Mouse (Mus musculus) ES-Bruce4 (cell line): ENCODE measurements at regions not wholly inside any gene's neighbourhood (a gene's known extent, or its start where the extent isn't known, plus 50 kb on each side); places are given as distances from the start of the nearest gene placed in this dataset.

Source experiments
- H3K27ac ChIP-seq: 2 replicates; pipeline ENCODE4 v1.5.1; 2012; ENCODE audit warnings: low read length, inconsistent platforms; ENCODE audit not compliant: insufficient read depth
- H3K27me3 ChIP-seq: 2 replicates; pipeline ENCODE4 v1.6.1; 2012; ENCODE audit warnings: mild to moderate bottlenecking, low read length, inconsistent platforms; ENCODE audit not compliant: control insufficient read depth, poor library complexity, insufficient read depth, severe bottlenecking
- H3K36me3 ChIP-seq: 2 replicates; pipeline ENCODE4 v1.6.1; 2012; ENCODE audit warnings: inconsistent platforms, mild to moderate bottlenecking, low read length, moderate library complexity; ENCODE audit not compliant: control insufficient read depth, poor library complexity, insufficient read depth, severe bottlenecking
- H3K4me1 ChIP-seq: one replicate; pipeline ENCODE4 v1.8.1; 2011; ENCODE audit warnings: low read length; ENCODE audit not compliant: control insufficient read depth, insufficient read depth
- H3K4me3 ChIP-seq: 2 replicates; pipeline ENCODE4 v1.5.1; 2011; ENCODE audit warnings: low read depth, mild to moderate bottlenecking, low read length
- H3K9ac ChIP-seq: 2 replicates; pipeline ENCODE4 v1.6.1; 2012; ENCODE audit warnings: low read depth, mild to moderate bottlenecking, inconsistent platforms; ENCODE audit not compliant: poor library complexity, severe bottlenecking
- H3K9me3 ChIP-seq: replicated peaks from 2 replicates; pipeline ENCODE4 v1.6.1; 2012; ENCODE audit warnings: mild to moderate bottlenecking, low read length, inconsistent platforms; ENCODE audit not compliant: control insufficient read depth, poor library complexity, insufficient read depth, severe bottlenecking
- CTCF ChIP-seq: IDR thresholded peaks from one replicate; pipeline ENCODE4 v1.8.1; 2011; ENCODE audit warnings: low read depth, low read length
- EP300 ChIP-seq: IDR thresholded peaks from 2 replicates; pipeline ENCODE4 v1.6.1; 2011; ENCODE audit warnings: low read depth, low read length; ENCODE audit not compliant: insufficient read depth
- POLR2A ChIP-seq: IDR thresholded peaks from one replicate; pipeline ENCODE4 v1.8.1; 2011; ENCODE audit warnings: low read length; ENCODE audit not compliant: insufficient read depth

DNA sequence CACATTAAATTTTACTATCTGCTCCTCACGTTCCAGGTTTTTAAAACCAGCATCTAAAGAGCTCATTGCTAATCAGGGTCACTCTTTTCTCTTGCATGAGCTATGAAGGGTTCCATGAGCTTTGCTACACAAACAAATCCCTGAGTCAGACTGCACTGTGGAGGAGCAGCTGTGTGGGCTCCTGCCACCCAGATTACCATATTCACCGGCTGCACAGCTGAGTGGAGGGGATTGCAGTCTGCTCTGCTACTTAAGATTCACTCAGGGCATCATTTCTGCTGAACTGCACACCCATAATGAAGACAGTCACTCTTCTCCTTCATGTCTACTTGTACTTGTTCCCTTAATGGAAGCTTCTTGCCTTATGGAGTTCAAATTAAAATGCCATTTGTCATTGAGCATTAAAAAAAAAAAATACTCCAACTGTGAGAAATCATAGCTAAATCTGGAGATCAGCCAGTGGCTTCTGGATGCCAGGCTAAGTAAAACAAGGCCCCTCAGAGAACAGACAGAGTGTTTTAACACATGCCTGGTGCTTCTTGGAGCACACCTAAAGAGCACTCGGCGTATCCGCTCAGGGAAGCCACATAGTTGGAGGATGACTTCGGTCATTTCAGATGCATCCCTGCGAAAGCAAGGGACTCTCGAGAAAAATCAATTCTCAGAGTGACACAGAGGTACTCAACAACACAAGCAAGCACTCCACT is 422.9 kb downstream of the Galc start:
- no peaks in the 10 kb centered on the region for H3K4me1 ChIP-seq
- H3K9ac ChIP-seq: no peak overlapping the region
- H3K4me3 ChIP-seq: no peak overlapping the region
- H3K36me3 ChIP-seq: no peaks in the 10 kb centered on the region
- H3K27ac ChIP-seq: no peak overlapping the region
- H3K27me3 ChIP-seq: no peaks in the 10 kb centered on the region
- TF ChIP-seq EP300: no peak
- no peak for TF ChIP-seq POLR2A
- no peak for TF ChIP-seq CTCF
- H3K9me3 ChIP-seq: no peaks in the 10 kb centered on the region

DNA sequence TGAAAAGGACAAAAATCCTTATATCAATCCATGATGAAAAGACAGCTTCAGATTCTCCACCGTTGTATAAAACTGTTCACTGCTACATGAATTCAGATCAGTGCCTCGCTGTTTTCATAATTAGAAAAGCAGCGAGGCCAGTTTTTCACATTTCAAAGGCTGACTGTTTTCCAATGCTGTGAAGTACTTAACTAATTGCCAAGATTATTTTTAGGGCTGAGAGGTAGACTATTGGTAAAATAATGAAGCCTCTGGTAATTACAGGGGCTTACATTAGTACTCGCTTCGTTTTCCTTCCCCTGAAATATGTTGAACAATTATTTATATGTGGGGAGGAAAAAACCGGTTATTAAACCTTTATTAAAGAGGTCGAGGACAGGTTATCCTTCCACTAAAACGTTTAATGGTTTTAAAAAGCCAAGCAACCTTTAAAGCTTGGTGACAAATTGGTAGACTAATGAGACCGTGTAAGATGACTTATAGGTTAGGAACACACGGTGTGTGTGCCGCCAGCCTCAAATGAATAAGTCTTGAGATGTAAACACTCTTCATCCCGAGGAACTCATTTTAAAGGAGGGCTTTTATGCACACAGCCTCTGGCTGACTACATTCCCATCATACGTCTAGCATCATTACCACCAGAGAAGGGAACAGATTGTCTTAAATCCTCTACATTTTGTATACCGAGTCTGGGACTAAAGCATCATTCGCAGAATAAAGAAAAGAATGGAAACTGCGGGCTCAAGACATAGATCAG is 465.7 kb downstream of the Galc start:
- H3K36me3 ChIP-seq: no peaks in the 10 kb centered on the region
- no peaks in the 10 kb centered on the region for H3K4me1 ChIP-seq
- no peaks in the 10 kb centered on the region for H3K9me3 ChIP-seq
- TF ChIP-seq POLR2A (no peak), EP300 (no peak)
- H3K27ac ChIP-seq: no peak overlapping the region
- no peak overlapping the region for H3K4me3 ChIP-seq
- no peaks in the 10 kb centered on the region for H3K27me3 ChIP-seq
- no peak overlapping the region for H3K9ac ChIP-seq

DNA sequence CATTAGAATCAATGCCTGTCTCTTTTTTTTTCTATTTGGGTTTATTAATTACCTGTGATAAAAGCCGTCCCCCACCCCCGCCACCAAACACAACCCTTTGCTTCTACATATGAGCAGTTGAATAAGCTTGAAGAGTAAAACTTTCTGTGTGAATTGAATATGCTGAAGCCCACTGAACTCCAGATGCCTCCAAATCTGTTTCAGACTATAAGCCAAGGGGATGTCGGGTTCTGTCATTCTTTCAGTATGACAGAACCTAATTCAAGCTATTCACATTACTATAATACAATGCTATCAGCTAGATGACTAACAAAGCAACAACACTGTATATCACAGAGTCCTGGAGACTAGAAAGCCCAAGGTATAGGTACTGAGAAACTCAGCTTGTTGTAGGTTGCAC is 475.8 kb downstream of the Galc start:
- Histone ChIP-seq H3K27me3 (no peaks in the 10 kb centered on the region), H3K4me1 (no peaks in the 10 kb centered on the region), H3K9ac (no peak overlapping the region), H3K9me3 (no peaks in the 10 kb centered on the region), H3K27ac (no peak overlapping the region), H3K4me3 (no peak overlapping the region), H3K36me3 (no peaks in the 10 kb centered on the region)
- no peak for TF ChIP-seq POLR2A
- TF ChIP-seq EP300: no peak
- TF ChIP-seq CTCF: no peak

DNA sequence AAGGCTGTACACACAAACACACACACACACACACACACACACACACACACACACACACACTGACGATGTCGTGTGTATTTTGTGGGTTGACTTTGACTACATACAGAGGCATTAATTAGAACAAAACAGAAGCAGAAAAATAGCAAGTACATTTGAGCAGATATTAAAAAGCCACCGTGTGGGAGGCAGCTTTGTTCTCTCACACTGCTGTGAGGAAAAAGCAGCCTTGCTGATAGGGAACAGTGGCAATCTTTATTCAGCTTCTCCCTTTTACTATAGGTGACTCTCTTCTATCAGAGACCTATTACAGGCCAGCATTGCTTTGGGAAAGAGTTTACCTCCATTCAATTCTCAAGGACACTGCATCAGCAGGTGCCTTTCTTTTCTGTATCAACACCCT is 500.1 kb downstream of the Galc start:
- TF ChIP-seq POLR2A (no peak), EP300 (no peak), CTCF (no peak)
- Histone ChIP-seq H3K4me1 (no peaks in the 10 kb centered on the region), H3K27me3 (no peaks in the 10 kb centered on the region), H3K27ac (no peak overlapping the region), H3K36me3 (no peaks in the 10 kb centered on the region), H3K4me3 (no peak overlapping the region), H3K9ac (no peak overlapping the region), H3K9me3 (no peaks in the 10 kb centered on the region)

DNA sequence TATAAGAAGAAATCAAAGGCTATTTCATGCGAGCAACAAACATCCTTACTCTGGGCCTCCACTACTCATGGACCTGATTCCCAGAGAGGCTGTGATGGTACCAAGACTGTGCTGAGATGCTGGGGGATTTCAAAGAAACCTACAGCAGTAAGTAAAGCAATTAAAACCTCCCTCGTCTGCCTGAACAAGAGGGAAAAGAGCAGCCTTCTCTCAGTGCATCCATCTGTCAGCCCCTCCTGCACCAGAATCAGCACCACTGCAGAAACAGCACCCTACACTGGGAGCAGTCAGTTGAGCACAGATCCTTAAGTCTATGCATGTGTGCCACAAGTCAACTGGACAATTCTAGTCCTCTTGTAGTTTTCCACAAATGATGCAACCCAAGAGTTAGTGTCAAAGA is 500.6 kb downstream of the Galc start:
- Histone ChIP-seq H3K36me3 (no peaks in the 10 kb centered on the region), H3K4me3 (no peak overlapping the region), H3K27me3 (no peaks in the 10 kb centered on the region), H3K9ac (no peak overlapping the region), H3K27ac (no peak overlapping the region), H3K9me3 (no peaks in the 10 kb centered on the region), H3K4me1 (no peaks in the 10 kb centered on the region)
- TF ChIP-seq POLR2A (no peak), EP300 (no peak), CTCF (no peak)

DNA sequence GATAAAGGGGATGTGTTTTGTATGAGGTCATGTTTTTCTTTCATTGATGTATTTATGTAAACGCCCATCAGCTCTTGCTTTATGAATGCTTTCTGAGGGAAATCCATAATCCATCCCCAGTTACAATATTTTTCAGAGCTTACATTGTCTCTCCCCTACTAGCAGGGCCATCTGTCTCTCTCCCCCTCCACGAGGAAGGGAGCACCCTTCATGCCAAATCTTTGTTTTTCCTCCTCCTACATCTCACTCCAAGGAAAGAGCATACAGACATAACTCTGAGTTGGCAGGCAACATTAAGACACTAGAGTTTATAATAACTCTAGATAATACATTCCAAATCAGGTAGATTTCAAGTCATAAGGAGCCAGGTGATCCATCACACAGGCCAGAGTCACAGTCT is 509.1 kb downstream of the Galc start:
- TF ChIP-seq CTCF (no peak), EP300 (no peak), POLR2A (no peak)
- no peaks in the 10 kb centered on the region for H3K4me1 ChIP-seq
- H3K27me3 ChIP-seq: no peaks in the 10 kb centered on the region
- H3K27ac ChIP-seq: no peak overlapping the region
- H3K9ac ChIP-seq: no peak overlapping the region
- H3K36me3 ChIP-seq: no peaks in the 10 kb centered on the region
- no peak overlapping the region for H3K4me3 ChIP-seq
- no peaks in the 10 kb centered on the region for H3K9me3 ChIP-seq
